Comparison of ENCODE assay signal across 7 mouse cellular contexts in the genomic region with DNA sequence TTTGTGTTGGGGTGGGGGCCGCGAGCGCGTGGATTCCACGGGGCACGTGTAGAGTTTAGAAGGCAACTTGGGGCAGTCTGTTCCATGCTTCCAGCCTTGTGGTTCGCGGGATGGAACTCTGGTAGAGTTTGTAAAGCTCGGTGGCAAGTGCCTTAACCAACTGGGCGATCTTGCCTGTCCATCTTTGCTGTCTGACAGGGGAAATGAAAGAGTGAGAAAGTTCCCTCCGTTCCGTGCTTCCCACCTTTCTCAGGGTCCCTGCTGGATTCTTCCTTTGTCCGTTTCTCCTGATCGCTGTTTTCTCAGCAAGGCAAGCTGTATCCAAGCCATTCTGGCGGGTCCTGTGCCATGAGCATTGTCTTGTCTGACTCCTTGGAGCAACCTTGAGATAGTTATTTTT. TPM values are rescaled to one million over a fixed set of nuclear protein-coding genes. Genes with fewer than 3 reads are reported as not detected.
A peak's percentile ranks its signal among the peaks of the same experiment; 100 is the strongest.
DNase-seq lines count a peak whose midpoint lies in the region; ATAC-seq lines count a peak whose summit lies in the region.

No protein-coding gene starts in this region.

- H3K4me2 ChIP-seq in limb, embryonic 15.5 days: peak overlapping the region; percentile 82
- peak overlapping the region; percentile 84 for H3K4me2 ChIP-seq in stomach, embryonic 14.5 days (replicated peaks; ENCODE audit: low read depth, low read length)

- peak overlapping the region; percentile 78; the same call in 1 of the 2 replicates for H3K27ac ChIP-seq in limb, embryonic 15.5 days
- no peak overlapping the region; the same call in 1 of the 2 replicates for H3K27ac ChIP-seq in stomach, embryonic 14.5 days (ENCODE audit: low read length)

- peak overlapping the region; percentile 85 for H3K9ac ChIP-seq in limb, embryonic 15.5 days
- peak overlapping the region; percentile 70 for H3K9ac ChIP-seq in stomach, embryonic 14.5 days (replicated peaks; ENCODE audit: low read depth, low read length)

- H3K9me3 ChIP-seq in erythroblast, embryonic 14.5 days (ENCODE audit: control insufficient read depth, low read length): no peaks in the 10 kb centered on the region
- H3K9me3 ChIP-seq in limb, embryonic 15.5 days: no peaks in the 10 kb centered on the region
- no peaks in the 10 kb centered on the region for H3K9me3 ChIP-seq in stomach, embryonic 14.5 days (ENCODE audit: control insufficient read depth, low read depth, low read length)

- WGBS in limb, embryonic 15.5 days: 4% methylated on average over 15 of the region's 15 CpGs
- 4% methylated on average over 15 of the region's 15 CpGs for WGBS in stomach, embryonic 14.5 days

- ATAC-seq in limb, embryonic 15.5 days (ENCODE audit: insufficient number of reproducible peaks, low FRiP score, low TSS enrichment, low read depth): no peak
- no peak for ATAC-seq in stomach, embryonic 14.5 days (ENCODE audit: insufficient number of reproducible peaks, insufficient read depth, low FRiP score, low read depth)

- H3K4me3 ChIP-seq in erythroblast, embryonic 14.5 days (replicated peaks): peak overlapping the region; percentile 86
- peak overlapping the region; percentile 76 for H3K4me3 ChIP-seq in limb, embryonic 15.5 days
- H3K4me3 ChIP-seq in stomach, embryonic 14.5 days (ENCODE audit: low read depth, low read length): peak overlapping the region; percentile 74

- H3K4me1 ChIP-seq in erythroblast, embryonic 14.5 days (ENCODE audit: control insufficient read depth): peaks cover 26% of the 10 kb centered on the region
- peaks cover 15% of the 10 kb centered on the region for H3K4me1 ChIP-seq in limb, embryonic 15.5 days
- peaks cover 10% of the 10 kb centered on the region for H3K4me1 ChIP-seq in stomach, embryonic 14.5 days (ENCODE audit: control insufficient read depth, insufficient read depth, low read length)

- peaks cover 26% of the 10 kb centered on the region for H3K27me3 ChIP-seq in erythroblast, embryonic 14.5 days (ENCODE audit: control insufficient read depth)
- H3K27me3 ChIP-seq in limb, embryonic 15.5 days: peaks cover 14% of the 10 kb centered on the region
- 0 out of 2 replicates have a peak, but pooled peaks cover 5% of the 10 kb centered on the region for H3K27me3 ChIP-seq in stomach, embryonic 14.5 days (ENCODE audit: control insufficient read depth, insufficient read depth, low read length)

- H3K36me3 ChIP-seq in erythroblast, embryonic 14.5 days (ENCODE audit: control insufficient read depth): peaks cover 34% of the 10 kb centered on the region
- peaks cover 22% of the 10 kb centered on the region for H3K36me3 ChIP-seq in limb, embryonic 15.5 days
- H3K36me3 ChIP-seq in stomach, embryonic 14.5 days (ENCODE audit: control insufficient read depth, insufficient read depth, low read length): peaks cover 2% of the 10 kb centered on the region; the same call in 1 of the 2 replicates

- peak; percentile 6 for DNase-seq in thymus, postnatal 0 days (ENCODE audit: low spot score)
- DNase-seq in thymus, postnatal 10 days (ENCODE audit: low spot score in 2 of 2): no peak
- DNase-seq in retina, embryonic 14.5 days (ENCODE audit: low spot score): no peak
- DNase-seq in left cerebral cortex, adult 18-20 months (ENCODE audit: low spot score in 2 of 2): no peak

RNA-seq across cellular contexts. Expression of gene E2f6, which starts 0.7 kb away (rescaled TPM):
- polyA plus RNA-seq in thymus, postnatal 0 days (2015; fragmentation: Nextera tagmentation; extraction: Ambion mirVana): 22.7 and 23.6 TPM in 2 replicates
- polyA plus RNA-seq in erythroblast, embryonic 14.5 days (2012): 0.53 and 0.67 TPM in 2 replicates
- polyA plus RNA-seq in limb, embryonic 15.5 days (2015; fragmentation: Nextera tagmentation; extraction: Ambion mirVana): 37.6 and 42.6 TPM in 2 replicates
- 48.4 and 49.1 TPM in 2 replicates for polyA plus RNA-seq in stomach, embryonic 14.5 days (2014; fragmentation: Nextera tagmentation; extraction: Ambion mirVana)
- total RNA-seq in left cerebral cortex, adult 18-20 months (2021): 10 to 100 TPM; 41.7 to 42.3 TPM

RNA-seq across cellular contexts. Expression of gene Greb1, which starts 10.8 kb away (rescaled TPM):
- 1.2 and 2.0 TPM in 2 replicates for polyA plus RNA-seq in thymus, postnatal 0 days (2015; fragmentation: Nextera tagmentation; extraction: Ambion mirVana)
- 0.01 TPM in 1 of 2 replicates, not detected in the other for polyA plus RNA-seq in erythroblast, embryonic 14.5 days (2012)
- polyA plus RNA-seq in limb, embryonic 15.5 days (2015; fragmentation: Nextera tagmentation; extraction: Ambion mirVana): 0.81 and 0.99 TPM in 2 replicates
- polyA plus RNA-seq in stomach, embryonic 14.5 days (2014; fragmentation: Nextera tagmentation; extraction: Ambion mirVana): 1.8 and 2.6 TPM in 2 replicates
- 1 to 10 TPM in 1 of 2 experiments, under 1 TPM in 1; 0.98 to 1.0 TPM for total RNA-seq in left cerebral cortex, adult 18-20 months (2021)

Comparison
In these comparisons a context has a peak if more than half of its experiments do, and no peak if none do; other contexts are left out.
1. RNA of gene E2f6, which starts 0.7 kb away (polyA plus RNA-seq): 48.4 to 49.1 TPM in stomach, embryonic 14.5 days, 37.6 to 42.6 TPM in limb, embryonic 15.5 days and 22.7 to 23.6 TPM in thymus, postnatal 0 days; 0.53 to 0.67 TPM in erythroblast, embryonic 14.5 days; every median in the first group is over 10 times any median in the second.
2. Peak in every context shown above with its lines, with median percentiles within 50 percentile points of each other: H3K4me3 ChIP-seq.